Mouse (Mus musculus): ENCODE results near the gene 1700125H20Rik. TPM values are rescaled to one million over a fixed set of nuclear protein-coding genes. Genes with fewer than 3 reads are reported as not detected.

The 1700125H20Rik gene
- total RNA-seq, 1 experiment from 2014 or later: not detected

Other genes with a start within 250 kb of the 1700125H20Rik start
- not detected in 2 replicates for gene Car4, start 212.6 kb upstream of the 1700125H20Rik start, total RNA-seq (2017)
- 18.5 and 23.6 TPM in 2 replicates for gene Usp32, start 30.2 kb upstream of the 1700125H20Rik start, total RNA-seq (2017)
- 43.1 and 44.5 TPM in 2 replicates for gene Appbp2, start 64.7 kb downstream of the 1700125H20Rik start, total RNA-seq (2017)
- gene Ppm1d, start 140.8 kb downstream of the 1700125H20Rik start, total RNA-seq (2017): 16.5 and 19.4 TPM in 2 replicates
- 18.3 and 19.2 TPM in 2 replicates for gene Bcas3, start 182.8 kb downstream of the 1700125H20Rik start, total RNA-seq (2017)

All from hematopoietic stem cell, adult 5-6 weeks (primary cell).